Mouse (Mus musculus): ENCODE results near the gene Ltbp4.

Ltbp4 gene

DNA sequence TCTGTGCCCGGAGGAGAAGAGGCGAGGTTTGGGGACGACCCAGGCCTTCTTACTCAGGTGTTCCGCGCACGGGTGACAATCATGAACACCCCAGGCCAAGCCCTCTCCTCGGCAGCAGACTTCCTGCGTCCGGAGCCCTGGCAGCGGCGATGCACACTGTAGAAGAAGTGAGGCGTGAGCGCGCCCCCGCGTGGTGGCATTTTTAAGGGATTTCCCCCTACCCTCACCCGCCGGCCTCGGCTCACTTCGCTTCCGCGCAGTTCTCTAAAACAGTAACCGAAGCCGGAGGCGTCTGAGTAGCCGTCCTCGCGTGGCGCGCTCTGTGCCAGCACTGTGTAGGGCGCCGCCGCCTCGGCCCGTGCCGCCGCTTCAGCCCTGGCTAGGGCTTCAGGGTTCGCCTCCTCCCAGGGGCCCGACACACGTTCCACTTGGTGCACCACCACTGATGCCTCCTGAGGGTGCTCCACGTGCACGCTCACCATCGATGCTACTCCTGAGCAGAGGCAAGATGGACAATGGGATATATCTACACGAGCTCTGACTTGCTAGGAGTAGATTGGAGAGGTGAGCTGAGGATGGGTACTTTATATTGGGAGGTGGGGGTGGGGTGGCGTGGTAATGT, 8.1 kb downstream of the Ltbp4 start:
- intact Hi-C loops (cut with DNase I), result no loop called here

- intact Hi-C loops (cut with DNase I), result no loop called here
These were observed 8.8 kb downstream of the Ltbp4 start for GRCm38 (mm10) chr7:27328648-27329047.

GRCm38 (mm10) chr7:27328161-27328560, 9.3 kb downstream of the Ltbp4 start:
- intact Hi-C loops (cut with DNase I), result no loop called here

GRCm38 (mm10) chr7:27327500-27327899, 10.0 kb downstream of the Ltbp4 start:
- intact Hi-C loops (cut with DNase I), result no loop called here

- intact Hi-C loops (cut with DNase I), result no loop called here
These were observed 11.2 kb downstream of the Ltbp4 start for GRCm38 (mm10) chr7:27326101-27326880.

DNA sequence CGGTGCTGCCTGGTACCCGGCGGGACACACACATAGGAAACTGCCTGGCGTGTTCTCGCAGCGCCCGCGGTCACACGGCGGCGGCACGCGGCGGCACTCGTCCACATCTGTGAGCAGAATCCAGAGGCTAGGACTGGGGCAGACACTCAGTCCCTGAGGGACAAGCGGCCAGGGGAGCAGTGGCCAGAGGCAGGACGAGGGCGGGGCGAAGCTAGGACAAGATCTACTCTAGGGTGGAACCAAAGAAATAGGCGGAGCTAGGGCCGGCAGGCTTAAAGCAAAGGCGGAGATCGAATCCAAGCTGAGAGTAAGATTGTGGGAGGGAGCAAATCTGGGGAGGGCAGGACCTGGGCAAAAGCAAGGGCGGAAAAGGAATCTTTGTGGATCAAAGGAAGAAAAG, 11.8 kb downstream of the Ltbp4 start:
- intact Hi-C loops (cut with DNase I), result no loop called here

DNA sequence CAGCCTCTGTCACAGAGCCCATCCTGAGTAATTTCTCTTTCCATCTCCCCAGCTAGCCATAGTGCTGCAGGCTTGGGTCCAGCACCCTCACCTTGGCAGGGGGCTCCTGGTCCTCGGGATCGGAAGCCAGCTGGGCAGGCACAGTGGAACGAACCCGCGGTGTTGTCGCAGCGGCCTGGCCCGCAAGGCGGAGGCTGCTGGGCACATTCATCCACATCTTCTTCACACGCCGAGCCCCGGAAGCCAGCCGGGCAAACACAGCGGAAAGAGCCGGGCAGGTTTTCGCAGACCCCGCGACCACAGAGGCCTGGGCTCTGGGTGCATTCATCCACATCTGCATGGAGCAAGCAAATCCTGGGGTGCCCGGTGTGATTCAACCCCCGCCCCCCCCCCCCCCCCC, 12.6 kb downstream of the Ltbp4 start:
- intact Hi-C loops (cut with DNase I), result no loop called here

DNA sequence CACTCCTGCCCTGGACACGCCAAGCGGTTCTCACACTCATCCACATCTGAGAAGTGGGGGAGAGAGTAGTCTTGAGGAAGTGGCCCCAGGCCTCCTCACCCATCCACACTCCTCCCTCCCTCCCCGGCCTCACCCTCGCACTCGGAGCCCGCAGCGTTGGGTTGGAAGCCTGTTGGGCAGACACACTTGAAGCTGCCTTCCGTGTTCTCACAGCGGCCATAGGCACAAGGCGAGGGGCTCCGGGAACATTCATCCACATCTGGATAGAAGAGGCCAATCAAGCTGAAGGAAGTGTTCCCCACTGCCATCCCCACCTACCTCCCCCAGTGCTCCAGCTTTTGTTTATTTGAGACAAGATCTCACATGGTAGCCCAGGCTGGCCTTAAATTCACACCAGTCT, 13.3 kb downstream of the Ltbp4 start:
- intact Hi-C loops (cut with DNase I), result no loop called here

GRCm38 (mm10) chr7:27323001-27323400, 14.5 kb downstream of the Ltbp4 start:
- intact Hi-C loops (cut with DNase I), result no loop called here

DNA sequence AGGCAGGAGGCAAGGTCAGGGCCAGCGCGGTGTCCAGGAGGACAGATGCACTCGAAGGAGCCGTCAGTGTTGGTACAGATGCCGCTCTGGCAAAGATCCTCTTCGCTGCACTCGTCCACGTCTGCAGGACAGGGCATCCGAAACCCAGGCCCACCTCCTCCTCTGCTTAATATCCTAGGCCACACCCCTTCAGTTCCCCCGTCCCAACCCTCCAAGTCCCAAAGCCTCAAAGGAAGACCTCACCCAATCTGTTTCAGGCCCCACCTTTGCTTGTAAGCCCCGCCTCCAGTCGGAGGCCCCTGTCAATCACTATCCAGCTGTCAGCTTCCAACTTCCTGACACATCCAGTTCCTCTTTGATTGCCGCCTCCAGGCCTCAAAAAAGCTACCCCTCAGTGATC, 15.2 kb downstream of the Ltbp4 start:
- intact Hi-C loops (cut with DNase I), result no loop called here

DNA sequence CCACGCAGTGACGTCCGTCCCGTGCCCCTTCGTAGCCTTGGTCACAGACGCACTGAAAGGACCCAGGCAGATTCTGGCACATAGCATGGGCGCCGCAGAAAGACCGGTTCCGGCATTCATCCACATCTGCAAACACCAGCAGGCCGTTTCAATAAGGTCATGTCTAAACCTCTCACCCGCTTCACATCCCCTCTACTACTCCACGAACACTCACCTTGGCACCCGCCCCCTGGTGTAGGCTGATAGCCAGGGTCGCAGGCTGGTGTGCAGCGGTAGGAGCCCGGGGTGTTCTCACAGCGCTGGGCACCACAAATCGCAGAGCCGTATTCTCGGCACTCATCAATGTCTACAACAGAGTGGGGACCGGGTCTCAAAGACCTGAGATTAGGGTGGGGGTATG, 18.1 kb downstream of the Ltbp4 start:
- intact Hi-C loops (cut with DNase I), result no loop called here

DNA sequence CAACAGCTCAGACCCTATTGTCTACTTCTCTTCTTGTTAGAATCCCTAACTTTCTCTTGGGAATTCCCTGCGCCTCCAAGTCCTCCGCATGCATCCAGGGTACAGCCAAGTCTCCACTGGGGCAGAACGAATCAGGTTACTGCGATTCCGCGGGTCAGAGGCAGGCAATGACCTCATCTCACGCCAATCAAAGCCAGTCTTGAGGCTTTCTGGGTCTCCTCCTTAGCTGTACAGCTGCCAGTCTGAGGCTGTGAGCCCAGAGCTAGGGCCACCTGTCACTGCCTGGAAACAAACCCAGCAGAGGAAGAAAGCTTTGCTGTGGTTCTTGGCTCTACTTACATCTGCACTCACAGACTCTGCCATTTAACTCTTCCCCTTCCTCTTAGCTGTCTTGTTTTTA, 21.5 kb downstream of the Ltbp4 start:
- intact Hi-C loops (cut with DNase I), result no loop called here

DNA sequence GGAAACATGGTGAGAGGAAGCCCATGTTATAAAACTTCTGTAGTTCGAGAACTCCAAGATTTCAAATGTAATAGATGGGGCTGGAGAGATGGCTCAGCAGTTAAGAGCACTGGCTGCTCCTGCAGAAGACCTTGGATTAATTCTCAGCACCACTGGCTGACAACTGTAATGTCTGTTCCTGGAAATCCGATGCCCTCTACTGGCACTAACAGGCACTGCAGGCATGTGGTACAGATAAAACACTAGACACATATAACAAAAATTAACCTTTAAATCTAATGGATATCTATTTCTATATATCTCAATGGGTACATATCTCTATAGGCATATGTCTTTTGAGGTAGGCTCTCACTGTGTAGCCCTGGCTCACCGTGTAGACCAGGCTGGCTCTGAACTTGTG, 23.1 kb downstream of the Ltbp4 start:
- intact Hi-C loops (cut with DNase I), result no loop called here

DNA sequence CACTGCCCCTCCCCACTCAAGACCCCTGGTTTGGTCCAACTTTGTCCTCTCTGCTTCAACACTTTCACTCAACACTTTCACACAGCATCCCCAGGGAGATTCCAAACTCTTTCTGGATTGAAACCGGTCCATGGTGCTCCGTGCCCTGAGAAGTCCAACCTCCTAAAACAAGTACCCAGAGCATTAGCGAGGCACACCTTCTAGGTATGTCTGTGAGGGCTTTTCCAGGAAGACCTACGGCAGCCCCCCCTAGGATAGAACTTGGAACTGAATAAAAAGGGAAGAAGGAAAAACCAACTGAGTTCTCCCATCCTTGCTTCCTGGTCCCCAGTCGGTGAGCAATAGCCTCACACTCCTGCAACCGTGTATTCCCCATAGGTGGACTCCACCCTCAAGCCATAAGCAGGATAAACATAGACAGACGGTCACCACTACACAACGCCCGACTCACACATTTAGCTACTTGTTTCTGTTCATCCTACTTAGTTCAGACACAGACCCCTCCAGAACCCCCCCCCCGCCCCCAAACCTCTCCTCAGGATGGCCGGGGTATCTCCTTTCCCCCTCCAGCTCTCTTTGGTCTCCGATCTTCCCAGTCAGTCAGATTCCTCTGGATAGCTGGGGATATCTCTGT, 25.7 kb downstream of the Ltbp4 start:
- intact Hi-C loops (cut with DNase I), result no loop called here

GRCm38 (mm10) chr7:27310996-27311535, 26.4 kb downstream of the Ltbp4 start:
- intact Hi-C loops (cut with DNase I), result no loop called here

- intact Hi-C loops (cut with DNase I), result no loop called here
These were observed 27.2 kb downstream of the Ltbp4 start for GRCm38 (mm10) chr7:27310306-27310705.

DNA sequence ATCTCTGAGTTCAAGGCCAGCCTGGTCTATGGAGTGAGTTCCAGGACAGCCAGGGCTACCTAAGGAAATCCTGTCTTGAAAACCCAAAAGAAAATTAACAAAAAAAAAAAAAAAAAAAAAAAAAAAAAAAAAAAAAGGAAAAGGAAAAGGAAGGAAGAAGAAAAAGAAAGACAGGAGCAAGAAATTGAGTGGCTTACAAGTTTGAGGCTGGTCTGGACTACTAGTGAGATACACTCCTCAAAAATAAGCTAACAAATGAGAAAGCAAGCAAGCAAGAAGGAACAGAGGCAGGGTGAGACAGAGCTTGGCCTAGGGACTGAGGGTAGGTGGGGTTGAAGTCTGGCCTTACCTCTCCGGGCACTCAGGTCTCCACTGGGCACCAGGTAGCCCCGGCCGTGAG, 27.7 kb downstream of the Ltbp4 start:
- intact Hi-C loops (cut with DNase I), result no loop called here

DNA sequence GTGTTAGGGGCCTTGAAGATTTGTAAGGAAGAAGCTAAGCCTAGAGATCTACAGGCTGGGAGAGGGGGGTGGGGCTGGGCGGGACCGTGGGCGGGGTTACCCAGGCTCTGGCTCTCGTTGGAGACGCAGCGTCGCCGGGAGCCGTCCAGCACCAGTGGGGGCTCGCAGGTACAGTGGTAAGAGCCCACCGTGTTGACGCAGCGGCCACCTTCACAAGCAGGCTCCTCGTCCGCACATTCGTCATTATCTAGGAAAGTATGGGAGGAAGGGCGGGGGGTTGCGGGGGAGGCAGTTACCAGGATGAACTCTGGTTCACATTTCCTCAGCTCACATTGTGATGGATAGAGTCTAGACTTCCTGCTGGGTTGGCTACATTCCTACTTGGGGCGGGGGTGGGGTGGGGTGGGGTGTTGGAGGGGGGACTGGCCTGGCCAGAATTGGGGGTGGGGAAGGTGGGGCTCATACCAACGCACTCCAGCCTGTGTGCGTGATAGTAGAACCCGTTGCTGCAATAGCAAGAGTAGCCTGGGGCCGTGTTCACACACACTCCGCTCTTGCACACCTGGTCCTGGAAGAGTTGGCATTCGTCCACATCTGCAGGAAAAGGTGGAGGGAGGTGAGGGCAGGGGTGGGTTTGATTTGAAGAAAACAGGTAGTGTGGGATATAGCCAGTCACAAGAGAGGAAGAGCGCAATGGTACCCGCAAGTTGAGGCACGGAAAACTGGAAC, 28.5 kb downstream of the Ltbp4 start:
- intact Hi-C loops (cut with DNase I), result no loop called here

DNA sequence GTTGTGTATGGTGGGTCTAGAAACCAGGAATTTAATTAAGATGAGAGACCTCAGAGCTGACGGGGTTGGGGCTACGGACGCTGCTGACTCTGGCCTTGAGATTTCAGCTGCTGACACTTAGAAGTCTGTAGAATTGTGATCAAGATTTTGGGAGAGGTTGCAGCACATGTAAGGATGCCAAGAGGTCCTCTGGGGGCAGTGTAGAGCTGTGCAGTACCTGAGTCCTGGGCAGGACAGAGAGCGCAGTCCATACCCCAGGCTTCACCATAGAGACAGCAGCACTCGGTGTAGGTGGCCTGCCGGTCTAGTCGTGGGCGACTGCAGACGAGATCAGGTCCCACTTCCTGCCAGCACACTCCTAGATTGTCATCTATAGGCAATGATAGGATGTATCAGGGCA, 29.9 kb downstream of the Ltbp4 start:
- intact Hi-C loops (cut with DNase I), result no loop called here

- intact Hi-C loops (cut with DNase I), result no loop called here
These were observed 31.0 kb downstream of the Ltbp4 start for GRCm38 (mm10) chr7:27306161-27307160.
